In genomic region chr4:46130221-46130620, GRCm38 (mm10) we compare ENCODE assay signal across 9 mouse cellular contexts. TPM values are rescaled to one million over a fixed set of nuclear protein-coding genes. Genes with fewer than 3 reads are reported as not detected.
DNase-seq lines count a peak whose midpoint lies in the region; ATAC-seq and TF ChIP-seq lines count a peak whose summit lies in the region.
"Had no signal": no experiment of that assay in that cellular context is flagged by ENCODE, and none has a peak within 500 bp of the region (broad histone marks: within the 10 kb centered on the region; RNA-seq: fewer than 3 reads in every experiment).

No protein-coding gene starts in this region.

- H3K27ac ChIP-seq in forebrain, embryonic 14.5 days (ENCODE audit: low read depth, low read length): no peak overlapping the region
- no peak overlapping the region for H3K27ac ChIP-seq in forebrain, embryonic 13.5 days
- H3K27ac ChIP-seq: stomach, embryonic 15.5 days had no signal

- intact Hi-C loops in heart, postnatal 36 days (cut with DNase I): loop anchor here (10.0 kb wide), 1 partner anchor 785 kb away; the partner anchor contains the start of genes Dcaf10 and Exosc3

- H3K4me1 ChIP-seq in forebrain, embryonic 14.5 days (ENCODE audit: control insufficient read depth, insufficient read depth, low read length): no peaks in the 10 kb centered on the region
- no peaks in the 10 kb centered on the region for H3K4me1 ChIP-seq in forebrain, embryonic 13.5 days
- H3K4me1 ChIP-seq in lung, adult 2 months (ENCODE audit: control insufficient read depth, insufficient read depth, low read length): no peaks in the 10 kb centered on the region
- H3K4me1 ChIP-seq: stomach, embryonic 15.5 days had no signal

- no peak overlapping the region for H3K4me3 ChIP-seq in forebrain, embryonic 14.5 days (ENCODE audit: low read depth, low read length)
- no peak overlapping the region for H3K4me3 ChIP-seq in forebrain, embryonic 13.5 days
- H3K4me3 ChIP-seq in lung, adult 2 months (replicated peaks; ENCODE audit: extremely low read depth, low read depth, low read length): no peak overlapping the region
- H3K4me3 ChIP-seq: stomach, embryonic 15.5 days had no signal

- no peaks in the 10 kb centered on the region for H3K9me3 ChIP-seq in forebrain, embryonic 14.5 days (replicated peaks; ENCODE audit: control insufficient read depth, low read length)
- no peaks in the 10 kb centered on the region for H3K9me3 ChIP-seq in forebrain, embryonic 13.5 days (replicated peaks)
- H3K9me3 ChIP-seq: stomach, embryonic 15.5 days had no signal

- no peak overlapping the region for H3K9ac ChIP-seq in forebrain, embryonic 14.5 days (ENCODE audit: low read length)
- H3K9ac ChIP-seq in forebrain, embryonic 13.5 days: no peak overlapping the region
- H3K9ac ChIP-seq: stomach, embryonic 15.5 days had no signal

- TF ChIP-seq POLR2A in lung, adult 2 months (IDR thresholded peaks at IDR 0.05; ENCODE audit: borderline replicate concordance, extremely low read depth, low read depth, low read length): no peak

- peaks cover 87% of the 10 kb centered on the region for H3K36me3 ChIP-seq in forebrain, embryonic 14.5 days (ENCODE audit: control insufficient read depth, insufficient read depth, low read length)
- peaks cover 86% of the 10 kb centered on the region for H3K36me3 ChIP-seq in forebrain, embryonic 13.5 days (ENCODE audit: poor library complexity, severe bottlenecking)

- no peak for ATAC-seq in forebrain, embryonic 14.5 days
- no peak for ATAC-seq in forebrain, embryonic 13.5 days

- 79% methylated on average over 3 of the region's 3 CpGs for WGBS in forebrain, embryonic 14.5 days
- WGBS in forebrain, embryonic 13.5 days: 63% methylated on average over 3 of the region's 3 CpGs
- 66% methylated on average over 3 of the region's 3 CpGs for WGBS in lung, adult 2 months

- peak; percentile 66 for TF ChIP-seq CTCF in lung, adult 2 months (IDR thresholded peaks at IDR 0.05; ENCODE audit: insufficient read depth, low read length)

- peak; percentile 69 for DNase-seq in forebrain, embryonic 14.5 days (ENCODE audit: low spot score)
- DNase-seq in ovary, postnatal 36 days (ENCODE audit: low spot score): peak; percentile 41
- DNase-seq in ovary, postnatal 10 days (ENCODE audit: low spot score): no peak
- DNase-seq in adrenal gland, postnatal 36 days: peak; percentile 54 to 62
- peak; percentile 29 to 63 for DNase-seq in heart, postnatal 36 days
- peak; percentile 50 for DNase-seq in lung, adult 2 months
- peak; percentile 74 for DNase-seq in testis, postnatal 10 days (ENCODE audit: low spot score)

- no peaks in the 10 kb centered on the region for H3K27me3 ChIP-seq in forebrain, embryonic 14.5 days (replicated peaks; ENCODE audit: control insufficient read depth, insufficient read depth, low read length)
- H3K27me3 ChIP-seq in forebrain, embryonic 13.5 days: no peaks in the 10 kb centered on the region
- H3K27me3 ChIP-seq: stomach, embryonic 15.5 days had no signal

- no peak overlapping the region for H3K4me2 ChIP-seq in forebrain, embryonic 14.5 days (ENCODE audit: low read length)
- no peak overlapping the region for H3K4me2 ChIP-seq in forebrain, embryonic 13.5 days
- H3K4me2 ChIP-seq: stomach, embryonic 15.5 days had no signal

RNA-seq across cellular contexts. Expression of gene Ncbp1, which starts 8.2 kb away (rescaled TPM):
- polyA plus RNA-seq in forebrain, embryonic 14.5 days (2014; fragmentation: Nextera tagmentation; extraction: Ambion mirVana): 114 and 118 TPM in 2 replicates
- polyA plus RNA-seq in forebrain, embryonic 13.5 days (2015; fragmentation: Nextera tagmentation; extraction: Ambion mirVana): 107 and 110 TPM in 2 replicates
- total RNA-seq in adrenal gland, postnatal 36 days (2021): 10 to 100 TPM; 48.5 to 49.5 TPM
- total RNA-seq in heart, postnatal 36 days (2021): 10 to 100 TPM; 19.3 to 19.7 TPM
- 11.6 and 19.3 TPM in 2 replicates for polyA plus RNA-seq in lung, adult 2 months (2012; rRNA removed)

RNA-seq across cellular contexts. Expression of gene Tstd2, which starts 8.3 kb away (rescaled TPM):
- 18.3 TPM in 2 replicates for polyA plus RNA-seq in forebrain, embryonic 14.5 days (2014; fragmentation: Nextera tagmentation; extraction: Ambion mirVana)
- 44.5 and 45.5 TPM in 2 replicates for polyA plus RNA-seq in forebrain, embryonic 13.5 days (2015; fragmentation: Nextera tagmentation; extraction: Ambion mirVana)
- 10 to 100 TPM; 29.4 to 29.5 TPM for total RNA-seq in adrenal gland, postnatal 36 days (2021)
- total RNA-seq in heart, postnatal 36 days (2021): 10 to 100 TPM; 12.8 to 14.0 TPM
- polyA plus RNA-seq in lung, adult 2 months (2012; rRNA removed): 11.0 and 13.2 TPM in 2 replicates
